Mouse (Mus musculus): ENCODE measurements around the gene Rab3ip. TPM values are rescaled to one million over a fixed set of nuclear protein-coding genes. Genes with fewer than 3 reads are reported as not detected.
A peak's percentile ranks its signal among the peaks of the same experiment; 100 is the strongest.

Gene Rab3ip
- polyA plus RNA-seq, 1 experiment: 35.2 TPM

GRCm38 (mm10) chr10:116923651-116924495, 26.7 kb downstream of the Rab3ip start:
- no peak for DNase-seq (ENCODE audit: extremely low spot score in 1 of 2, low spot score in 1 of 2)

DNA sequence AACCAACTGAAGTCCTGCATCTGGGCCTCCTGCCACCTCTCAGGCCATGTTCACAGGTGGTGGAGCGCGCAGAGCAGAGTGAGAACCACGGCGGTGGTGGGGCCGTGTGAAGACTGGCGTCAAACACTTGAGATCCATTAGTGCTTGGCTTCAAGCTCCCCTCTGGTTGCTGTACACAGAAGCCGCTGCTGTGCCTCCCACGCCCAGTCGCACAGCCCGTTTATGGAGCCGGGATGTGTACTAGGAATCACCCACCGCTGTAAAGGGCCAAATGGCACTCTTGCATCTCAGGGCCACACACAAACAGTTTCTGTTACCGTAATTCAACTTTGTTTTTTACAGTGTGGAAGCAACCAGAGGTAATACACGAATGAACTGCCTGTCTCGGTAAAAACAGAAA, 28.4 kb downstream of the Rab3ip start:
- no peak for DNase-seq (ENCODE audit: extremely low spot score in 1 of 2, low spot score in 1 of 2)

GRCm38 (mm10) chr10:116921416-116921815, 29.2 kb downstream of the Rab3ip start:
- DNase-seq (ENCODE audit: extremely low spot score in 1 of 2, low spot score in 1 of 2): no peak

DNA sequence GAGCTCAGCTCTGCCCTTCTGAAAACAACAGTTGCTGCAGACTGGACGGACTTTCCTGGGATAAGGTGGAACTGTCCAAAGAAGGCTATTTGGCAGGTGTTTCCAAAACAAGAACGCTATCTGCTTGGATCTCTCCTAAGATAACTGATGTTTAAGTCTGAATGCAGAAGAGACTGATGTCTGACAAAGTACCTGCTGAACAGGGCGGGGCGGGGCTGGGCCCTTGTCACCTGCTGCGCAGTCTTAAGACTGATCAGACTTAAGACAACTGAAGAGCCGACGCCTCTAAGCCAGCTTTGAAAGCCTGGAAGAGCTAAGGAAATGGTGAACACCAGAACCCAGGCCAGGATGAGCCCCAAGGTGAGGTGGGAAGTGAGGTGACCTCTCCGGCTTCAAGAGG, 29.9 kb downstream of the Rab3ip start:
- no peak for DNase-seq (ENCODE audit: extremely low spot score in 1 of 2, low spot score in 1 of 2)

GRCm38 (mm10) chr10:116919368-116920317, 30.9 kb downstream of the Rab3ip start:
- no peak for DNase-seq (ENCODE audit: extremely low spot score in 1 of 2, low spot score in 1 of 2)

GRCm38 (mm10) chr10:116916581-116916980, 34.0 kb downstream of the Rab3ip start:
- no peak for DNase-seq (ENCODE audit: extremely low spot score in 1 of 2, low spot score in 1 of 2)

DNA sequence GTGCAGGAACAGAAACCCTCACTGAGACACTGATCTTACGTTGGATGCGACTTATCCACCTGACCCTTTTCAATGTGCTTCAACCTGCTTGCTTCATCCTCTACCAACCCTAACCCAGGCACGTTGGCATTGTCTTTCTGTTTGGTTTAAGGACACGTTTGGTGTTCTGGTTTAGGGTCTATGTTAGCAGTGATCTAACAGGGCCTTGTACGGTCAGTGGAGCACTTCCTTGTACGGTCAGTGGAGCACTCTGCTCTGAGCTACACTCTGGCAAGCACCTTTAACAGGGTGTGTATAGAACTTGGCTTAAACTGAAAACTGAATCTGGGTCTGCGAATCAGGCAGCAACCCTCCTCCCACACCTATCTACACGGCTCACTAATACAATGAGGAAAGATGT, 35.3 kb downstream of the Rab3ip start:
- no peak for DNase-seq (ENCODE audit: extremely low spot score in 1 of 2, low spot score in 1 of 2)

DNA sequence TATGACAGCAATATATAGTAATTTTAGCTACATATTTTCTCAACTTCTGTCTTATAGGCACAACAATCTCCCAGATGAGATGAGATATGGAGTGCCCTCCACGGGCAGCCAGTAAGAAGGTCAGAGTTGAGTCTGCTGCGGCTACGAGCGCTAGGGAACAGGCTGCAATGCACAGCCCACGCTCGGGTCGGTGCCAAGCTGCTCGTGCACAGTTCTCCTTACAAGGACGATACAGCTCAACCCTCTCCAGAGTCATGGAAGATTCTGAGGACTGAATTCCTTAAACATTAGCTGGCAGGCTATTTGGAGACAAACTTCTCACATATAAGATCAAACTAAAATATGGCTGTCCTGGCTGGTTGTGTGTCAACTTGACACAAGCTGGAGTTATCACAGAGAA, 36.0 kb downstream of the Rab3ip start:
- no peak for DNase-seq (ENCODE audit: extremely low spot score in 1 of 2, low spot score in 1 of 2)

DNA sequence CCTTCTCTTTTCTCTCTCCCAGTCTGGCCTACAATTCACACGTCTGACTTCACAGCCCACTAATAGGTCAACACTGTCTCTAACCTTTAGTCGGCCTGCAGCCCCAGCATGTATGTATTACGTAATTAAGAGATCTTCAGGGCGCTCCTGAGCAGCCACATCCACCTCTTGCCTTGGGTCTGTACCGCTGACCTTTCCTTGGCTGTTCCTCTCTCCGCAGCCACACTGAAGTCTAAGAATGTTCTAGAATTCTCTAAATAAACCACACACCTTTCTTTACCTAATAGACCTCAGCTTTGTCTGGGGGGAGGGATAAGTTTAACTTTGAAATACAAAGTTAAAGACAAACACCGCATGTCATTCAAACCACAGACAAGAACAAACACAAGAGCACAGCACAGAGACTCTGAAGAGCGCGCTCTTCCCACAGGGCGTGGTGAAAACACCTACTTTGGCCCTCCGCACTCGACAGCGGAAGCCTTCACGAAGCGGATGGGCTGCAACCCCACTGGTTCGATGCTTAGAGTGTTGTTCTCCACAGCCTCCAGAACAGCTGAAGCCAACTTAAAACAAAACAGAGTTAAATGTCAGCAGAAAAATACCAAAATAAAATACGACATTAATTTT, 36.8 kb downstream of the Rab3ip start:
- no peak for DNase-seq (ENCODE audit: extremely low spot score in 1 of 2, low spot score in 1 of 2)

- no peak for DNase-seq (ENCODE audit: extremely low spot score in 1 of 2, low spot score in 1 of 2)
Measured at GRCm38 (mm10) chr10:116912850-116913249, 37.7 kb downstream of the Rab3ip start.

DNA sequence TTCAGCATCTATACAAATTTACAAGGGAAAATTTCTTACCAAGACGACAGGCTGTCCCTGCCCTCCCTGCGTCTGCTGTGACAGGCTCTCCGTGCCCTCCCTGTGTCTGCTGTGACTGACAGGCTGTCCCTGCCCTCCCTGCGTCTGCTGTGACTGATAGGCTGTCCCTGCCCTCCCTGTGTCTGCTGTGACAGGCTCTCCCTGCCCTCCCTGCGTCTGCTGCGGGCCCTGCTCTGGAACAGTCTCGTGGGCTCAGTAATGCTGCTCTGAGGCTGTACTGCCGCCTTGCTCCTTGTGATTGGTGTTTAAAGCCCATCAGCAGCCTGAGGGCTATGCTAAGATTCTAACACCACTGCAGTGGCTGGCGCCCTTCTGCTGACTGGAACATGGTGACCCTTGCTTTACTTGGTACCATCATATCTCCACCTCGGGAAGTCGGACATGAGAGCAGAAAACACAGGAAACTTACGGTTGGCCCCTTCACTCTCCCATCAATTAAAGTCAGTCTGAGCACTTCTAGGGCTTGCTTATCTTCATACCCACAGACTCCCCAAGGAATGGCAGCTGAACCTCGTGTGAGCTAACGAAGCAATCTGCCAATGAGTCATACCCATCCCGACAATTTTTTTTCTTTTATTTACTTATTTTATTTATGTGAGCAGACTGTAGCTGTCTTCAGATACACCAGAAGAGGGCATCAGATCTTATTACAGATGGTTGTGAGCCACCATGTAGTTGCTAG, 41.5 kb downstream of the Rab3ip start:
- no peak for DNase-seq (ENCODE audit: extremely low spot score in 1 of 2, low spot score in 1 of 2)

DNA sequence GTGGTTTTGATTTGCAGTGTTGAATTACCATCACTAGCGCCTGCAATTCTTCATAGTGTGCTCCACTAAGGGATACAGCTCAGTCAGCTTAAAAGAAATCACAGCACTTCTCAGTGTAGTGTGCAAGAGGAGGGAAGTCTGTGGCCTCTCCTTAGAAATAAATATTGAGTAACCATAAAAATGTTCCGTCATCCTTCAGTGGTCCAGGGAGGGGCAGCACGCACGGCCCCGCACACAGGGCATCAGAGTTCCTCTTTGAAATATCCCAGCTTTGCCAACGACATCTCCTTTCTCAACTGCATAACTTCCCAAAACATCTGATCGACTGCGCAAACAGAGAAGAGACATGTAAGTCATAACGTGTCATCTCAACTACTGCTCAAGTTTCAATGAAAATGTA, 43.8 kb downstream of the Rab3ip start:
- no peak for DNase-seq (ENCODE audit: extremely low spot score in 1 of 2, low spot score in 1 of 2)

- no peak for DNase-seq (ENCODE audit: extremely low spot score in 1 of 2, low spot score in 1 of 2)
Measured at GRCm38 (mm10) chr10:116904503-116904908, 46.1 kb downstream of the Rab3ip start.

DNA sequence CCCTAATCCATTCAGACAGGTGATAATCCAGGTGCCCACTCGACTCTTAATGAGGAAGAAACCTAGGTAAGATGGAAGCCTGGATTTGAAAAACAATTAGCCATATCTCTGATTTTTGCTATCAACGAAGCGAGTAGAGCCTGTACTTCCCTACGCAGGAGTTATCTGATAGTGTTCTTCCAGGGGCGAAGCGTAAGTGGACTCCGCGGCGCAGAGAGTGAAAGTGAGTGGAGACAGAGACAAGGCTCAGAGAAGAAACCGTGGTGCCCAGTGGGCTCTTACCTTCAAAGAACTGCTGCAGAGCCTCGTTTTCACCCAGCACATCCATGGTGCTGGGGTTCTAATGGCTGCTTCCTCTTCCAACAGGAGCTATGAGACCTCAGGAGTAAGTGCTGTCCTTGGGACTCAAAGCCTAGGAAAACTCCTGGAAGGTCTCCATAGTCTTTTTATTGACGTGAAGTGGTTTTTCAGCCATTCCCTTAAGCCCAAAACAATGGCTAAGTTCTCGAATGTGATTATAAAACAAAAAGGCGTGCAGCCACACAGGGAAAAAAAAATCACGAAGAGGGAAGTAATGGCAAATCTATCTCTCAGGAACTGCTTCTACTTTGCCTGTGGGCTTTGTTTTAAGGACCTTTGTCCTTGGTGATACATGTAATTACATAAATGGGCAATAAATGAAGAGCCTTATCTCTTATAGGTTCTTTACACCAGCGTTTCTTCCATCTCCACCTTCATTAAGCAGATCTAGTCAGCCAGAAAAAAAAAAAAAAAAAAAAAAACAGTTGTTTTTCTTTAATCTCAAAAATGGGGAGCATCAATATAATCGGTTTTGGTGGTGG, 54.0 kb downstream of the Rab3ip start, which contains the start of gene Myrfl:
Gene Myrfl (minus strand): TSS at position 584 of the 842 bp plus-strand sequence.
- DNase-seq (ENCODE audit: extremely low spot score in 1 of 2, low spot score in 1 of 2): no peak

DNA sequence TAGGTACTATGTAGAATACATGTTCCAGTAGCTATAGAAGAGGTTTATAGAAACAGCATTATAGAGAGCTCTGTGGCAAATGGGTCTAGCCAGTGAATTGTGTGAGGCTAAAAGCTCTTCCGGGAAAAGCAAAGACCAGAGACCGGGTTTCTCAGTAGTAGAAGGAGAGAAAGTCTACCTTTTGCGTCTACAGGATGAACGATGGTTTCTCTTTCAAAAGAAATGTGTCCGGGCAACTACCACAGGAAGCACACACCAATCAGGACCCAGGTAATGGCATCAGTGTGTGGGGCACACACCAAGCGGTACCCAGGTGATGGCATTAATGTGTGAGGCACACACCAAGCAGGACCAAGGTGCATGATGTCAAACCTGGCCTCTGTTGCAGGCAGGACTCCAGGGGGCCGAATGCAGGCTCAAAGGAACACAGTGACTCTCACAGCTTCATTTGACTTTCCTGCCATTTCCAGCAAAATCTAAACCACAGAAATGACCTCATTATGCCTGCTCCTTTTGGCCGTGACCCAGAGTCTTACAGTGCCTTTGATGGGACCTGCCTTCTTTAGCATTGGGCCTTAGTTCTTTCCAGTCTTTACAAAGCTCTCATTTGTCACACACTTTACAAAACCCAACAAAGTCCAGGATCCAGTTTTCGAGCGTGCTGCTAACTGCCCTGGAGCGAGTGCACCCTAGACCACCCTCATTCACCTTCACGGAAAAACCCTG, 55.3 kb downstream of the Rab3ip start:
- DNase-seq (ENCODE audit: extremely low spot score in 1 of 2, low spot score in 1 of 2): no peak

DNA sequence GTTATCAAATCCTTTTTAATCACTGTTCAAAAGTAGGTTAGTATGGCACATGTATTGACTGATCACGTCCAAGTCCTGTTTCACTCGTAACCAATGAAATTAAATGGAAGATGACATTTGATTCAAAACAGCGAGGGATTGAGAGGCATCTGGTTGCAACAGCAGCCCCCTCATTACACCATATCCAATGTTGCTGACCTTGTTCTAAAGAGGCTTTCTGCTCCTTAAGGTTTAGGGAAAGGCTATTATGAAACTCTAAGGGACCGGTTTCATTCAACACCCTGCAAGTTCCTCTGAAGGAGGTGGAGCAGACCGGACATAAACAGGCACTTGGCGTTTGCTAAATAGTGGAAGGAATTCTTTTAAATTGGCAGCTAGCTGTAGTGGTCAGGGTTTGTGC, 56.0 kb downstream of the Rab3ip start:
- no peak for DNase-seq (ENCODE audit: extremely low spot score in 1 of 2, low spot score in 1 of 2)

- DNase-seq (ENCODE audit: extremely low spot score in 1 of 2, low spot score in 1 of 2): peak in 1 of 2 experiments; percentile 76
Measured at GRCm38 (mm10) chr10:116893753-116894152, 56.8 kb downstream of the Rab3ip start.

DNA sequence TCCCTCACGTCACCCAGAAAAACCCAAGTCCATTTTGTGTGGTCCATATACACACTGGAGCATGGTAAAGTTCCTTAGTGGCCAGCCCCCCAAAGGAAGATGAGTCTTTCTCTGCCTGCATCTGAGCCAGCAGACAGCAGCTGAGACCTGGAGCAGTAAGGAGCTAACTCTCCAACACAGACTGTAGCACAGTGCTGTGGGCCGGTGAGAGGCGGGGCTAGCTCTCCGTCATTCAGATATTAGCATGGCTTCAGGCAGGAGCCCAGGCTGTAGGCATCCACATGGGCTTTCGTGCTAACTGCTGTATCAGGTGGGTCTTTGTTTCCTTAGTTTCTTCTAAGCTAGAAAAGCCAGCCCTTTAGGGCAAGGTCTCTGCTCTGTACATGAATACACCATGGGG, 60.0 kb downstream of the Rab3ip start:
- DNase-seq (ENCODE audit: extremely low spot score in 1 of 2, low spot score in 1 of 2): no peak

GRCm38 (mm10) chr10:116884552-116884951, 66.0 kb downstream of the Rab3ip start:
- DNase-seq (ENCODE audit: extremely low spot score in 1 of 2, low spot score in 1 of 2): no peak

Data from frontal cortex, adult 2 months (tissue).